Mouse (Mus musculus): ENCODE measurements at regions not wholly inside any gene's neighbourhood (a gene's known extent, or its start where the extent isn't known, plus 50 kb on each side); places are given as distances from the start of the nearest gene placed in this dataset.

DNA sequence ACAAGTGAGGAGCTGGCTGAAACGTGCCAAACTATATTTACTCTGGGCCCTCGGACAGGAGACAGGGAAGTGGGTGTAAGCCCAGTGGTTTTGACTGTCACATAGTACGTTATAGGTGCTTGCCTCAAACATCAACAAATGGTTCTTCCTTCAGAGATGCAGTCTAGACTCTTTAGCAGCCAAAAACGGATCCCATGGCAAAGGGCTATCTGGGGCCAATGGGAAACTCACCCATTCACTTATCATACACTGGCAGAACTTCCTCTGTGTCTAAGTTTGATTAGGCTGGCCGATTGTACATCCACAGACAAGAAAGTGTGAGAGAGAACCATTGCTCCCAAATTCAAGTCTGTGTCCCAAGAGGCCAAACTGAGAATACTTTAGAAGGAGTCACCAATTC, 115.9 kb downstream of the Pja1 start:
- ATAC-seq (replicated peaks; ENCODE audit: poor library complexity, severe bottlenecking) = no peak

DNA sequence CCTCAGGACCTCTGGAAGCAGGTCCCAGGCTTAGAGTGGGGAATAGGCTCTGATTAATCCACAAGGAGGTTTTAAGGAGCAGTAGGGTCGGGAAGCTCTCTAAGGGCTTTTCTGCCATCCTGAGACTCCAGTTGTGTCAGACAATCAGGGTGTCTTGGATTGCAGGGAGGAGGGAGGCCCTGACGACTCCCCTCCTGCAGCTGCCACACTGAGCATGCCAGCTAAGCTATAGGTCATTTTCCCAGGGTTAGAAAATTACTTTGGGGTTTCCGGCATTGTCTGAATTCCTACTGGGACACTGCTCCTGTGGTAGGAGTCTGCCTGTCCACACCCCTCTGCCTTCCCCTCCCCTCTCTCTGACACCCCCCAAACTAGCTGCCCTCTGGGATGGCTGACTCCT, 120.8 kb downstream of the Pja1 start:
- ATAC-seq (replicated peaks; ENCODE audit: poor library complexity, severe bottlenecking) = no peak

DNA sequence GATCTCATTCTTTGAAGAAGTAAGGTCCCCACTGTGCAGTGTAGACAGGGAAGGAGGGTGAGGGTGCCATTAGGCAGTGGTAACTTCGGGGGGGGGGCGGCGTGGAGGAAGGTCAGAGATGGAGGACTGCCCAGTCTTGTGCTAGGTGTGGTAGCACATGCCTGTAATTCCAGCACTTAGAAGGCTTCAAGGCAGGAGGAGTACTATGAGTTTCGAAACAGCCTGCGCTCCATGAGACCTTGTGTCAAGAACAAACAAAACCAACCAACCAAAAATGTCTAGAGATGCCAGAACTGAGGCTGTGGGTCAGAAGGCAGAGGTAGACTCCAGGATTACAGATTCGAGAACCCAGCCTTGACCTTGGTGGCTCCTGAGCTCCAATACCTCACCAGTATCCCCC, 130.8 kb downstream of the Pja1 start:
- ATAC-seq (replicated peaks; ENCODE audit: poor library complexity, severe bottlenecking) = no peak

DNA sequence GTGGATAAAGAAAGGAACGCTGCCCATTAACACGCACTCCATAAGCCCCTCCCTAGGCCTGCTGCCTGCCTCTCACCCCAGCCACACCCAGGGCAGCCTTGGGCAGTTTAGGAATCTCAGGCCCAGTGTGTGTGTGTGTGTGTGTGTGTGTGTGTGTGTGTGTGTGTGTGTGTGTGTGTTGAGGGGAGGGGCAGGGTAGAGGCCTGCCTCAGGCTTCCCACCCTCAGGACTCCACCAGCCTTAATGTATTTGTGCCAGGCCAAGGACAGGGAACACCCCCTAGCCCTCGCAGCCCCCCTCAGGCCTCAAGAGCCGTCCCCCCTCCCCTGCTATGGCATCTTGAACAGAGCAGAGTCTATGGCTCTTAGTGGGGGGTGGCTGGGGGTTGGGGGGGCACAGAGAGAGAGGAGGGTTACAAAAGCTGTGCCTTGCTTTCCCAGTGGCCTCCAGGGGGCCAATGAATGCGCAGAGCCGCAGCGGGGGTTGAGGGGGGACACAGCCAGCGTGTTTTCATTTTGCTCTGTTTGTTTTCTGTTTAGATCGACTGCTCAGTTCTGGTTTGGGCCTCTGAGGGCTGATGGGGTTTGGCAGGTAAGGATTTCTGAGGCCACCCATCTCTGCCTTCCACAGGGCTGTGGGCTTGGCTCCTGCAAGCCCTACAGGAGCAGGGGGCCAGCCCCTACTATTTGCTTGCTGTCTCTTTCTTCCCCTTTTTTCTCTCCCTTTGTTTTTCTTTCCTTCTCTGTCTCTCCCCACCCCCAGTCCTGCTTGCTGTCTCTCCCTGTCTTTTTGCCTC, 131.8 kb downstream of the Pja1 start:
- ATAC-seq (replicated peaks; ENCODE audit: poor library complexity, severe bottlenecking) = no peak

DNA sequence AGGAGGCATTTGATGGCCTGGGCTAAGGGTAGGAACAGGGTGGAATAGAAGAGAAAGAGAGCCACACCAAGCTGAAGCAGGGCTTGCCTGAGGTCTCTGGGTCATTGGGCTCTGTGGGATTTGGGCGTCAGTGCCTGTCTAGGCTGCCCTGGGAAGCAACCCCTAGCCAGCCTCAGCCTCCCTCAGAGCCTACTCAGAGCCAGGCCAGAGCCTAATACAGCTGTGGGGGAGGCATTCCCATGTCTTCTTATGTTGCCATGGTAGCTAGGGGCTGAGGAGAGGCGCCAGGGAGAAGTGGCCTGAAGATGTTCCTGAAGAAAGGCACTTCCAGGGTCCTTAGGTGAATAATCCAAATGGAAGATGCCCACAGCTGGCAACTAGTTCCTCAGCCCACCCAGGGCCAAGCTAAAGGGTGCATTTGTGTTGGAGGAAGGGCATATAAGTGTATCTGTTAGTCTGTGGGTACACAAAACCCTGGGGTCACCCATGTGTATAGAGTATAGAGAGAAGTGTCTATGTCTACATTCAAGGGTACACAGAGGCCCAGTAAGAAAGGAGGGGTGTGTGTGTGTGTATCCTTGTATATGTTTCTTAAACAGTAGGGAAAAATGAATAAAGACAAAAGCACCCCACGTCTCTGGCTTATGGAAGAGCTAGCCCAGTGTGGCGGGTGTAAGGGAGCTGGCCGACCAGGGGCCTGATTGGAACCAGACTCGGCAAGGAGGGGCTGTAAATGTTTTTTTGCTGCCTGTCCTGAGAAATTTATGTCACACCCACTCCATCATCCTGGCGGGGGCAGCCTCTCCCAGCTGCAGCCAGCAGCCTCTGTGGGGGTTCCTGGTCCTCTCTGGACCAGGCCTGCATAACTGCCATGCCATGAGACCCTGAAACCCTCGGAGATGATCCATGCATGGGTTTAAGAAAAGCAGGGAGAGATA, 134.2 kb downstream of the Pja1 start:
- no peak for ATAC-seq (replicated peaks; ENCODE audit: poor library complexity, severe bottlenecking)

DNA sequence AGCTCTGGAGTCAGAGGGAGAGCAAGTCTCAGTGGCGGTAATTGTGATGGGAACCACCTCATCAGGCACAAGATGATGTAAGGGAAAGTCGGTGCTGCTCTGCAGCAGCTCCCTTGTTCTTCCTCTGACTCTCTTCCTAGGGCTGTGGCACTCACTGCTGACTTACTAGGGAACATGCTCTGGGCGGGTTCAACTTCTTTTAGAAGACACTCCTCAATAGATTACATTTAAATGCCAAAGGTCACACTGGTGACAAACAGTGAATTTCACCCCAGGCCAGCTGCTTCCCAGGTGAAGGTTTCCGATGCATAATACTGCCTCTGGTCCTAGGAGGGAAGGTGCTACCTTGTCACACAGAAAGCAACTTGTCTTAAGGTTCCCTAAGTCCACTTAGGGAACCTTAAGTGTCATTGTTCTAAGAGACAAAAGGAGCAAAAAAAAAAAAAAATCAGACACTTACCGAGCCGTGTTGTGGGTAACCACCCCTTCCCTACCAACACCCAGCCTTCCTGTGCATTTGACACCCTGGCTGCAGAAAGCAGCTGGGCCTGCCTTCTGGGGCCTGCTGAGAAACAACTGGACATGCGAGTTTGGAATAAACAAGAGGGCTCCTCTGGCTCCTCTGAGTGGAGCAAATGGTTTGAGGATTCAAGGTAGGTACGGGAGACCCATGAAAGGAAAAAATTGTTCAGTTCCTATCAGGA, 135.0 kb downstream of the Pja1 start:
- ATAC-seq (replicated peaks; ENCODE audit: poor library complexity, severe bottlenecking) = no peak

DNA sequence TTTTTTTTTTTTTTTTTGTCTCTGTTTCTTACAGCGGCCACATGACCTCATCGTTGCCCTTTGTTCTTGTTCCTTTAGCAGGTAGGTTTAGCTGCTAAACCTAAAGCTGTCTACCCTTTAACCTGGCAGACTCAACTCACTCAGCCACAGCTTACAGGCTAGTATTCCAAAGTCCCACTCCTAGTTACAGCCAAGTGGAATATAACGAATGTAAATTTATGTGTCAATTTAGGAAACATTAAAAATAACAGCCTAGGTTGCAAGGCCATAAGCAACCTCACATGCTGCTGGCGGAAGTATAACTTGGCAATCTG, 138.7 kb downstream of the Pja1 start:
- ATAC-seq (replicated peaks; ENCODE audit: poor library complexity, severe bottlenecking) = no peak

DNA sequence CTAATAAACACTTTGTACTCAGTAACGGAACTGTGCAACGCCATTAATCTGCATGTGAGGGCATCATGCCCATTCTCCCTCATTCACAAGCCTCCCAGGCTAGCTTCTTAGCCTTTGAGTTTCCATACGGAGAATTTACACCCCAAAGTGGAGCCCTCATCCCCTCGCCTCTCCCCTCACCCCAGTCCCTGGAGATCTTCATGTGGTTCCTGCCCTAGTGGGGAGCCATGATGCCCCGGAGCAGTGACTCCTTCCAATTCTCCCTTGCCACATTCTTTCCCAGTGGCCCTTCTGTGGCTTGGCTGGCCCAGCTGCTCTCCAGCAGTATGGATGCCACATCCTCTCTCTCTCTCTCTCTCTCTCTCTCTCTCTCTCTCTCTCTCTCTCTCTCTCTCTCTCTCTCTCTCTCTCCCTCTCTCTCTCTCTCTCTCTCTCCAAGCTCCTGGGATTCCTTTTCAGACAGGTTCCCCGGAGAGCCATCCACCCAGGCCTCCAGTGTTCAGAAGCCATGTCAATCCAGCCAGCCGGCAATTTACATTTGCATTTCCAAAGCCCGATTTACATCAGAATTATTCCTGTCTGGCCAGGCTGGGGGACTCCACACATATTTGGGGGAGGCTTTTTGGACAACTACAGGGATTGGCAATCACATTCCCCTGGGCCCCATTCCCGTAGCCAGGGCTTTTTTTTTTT, 139.2 kb downstream of the Pja1 start:
- no peak for ATAC-seq (replicated peaks; ENCODE audit: poor library complexity, severe bottlenecking)

DNA sequence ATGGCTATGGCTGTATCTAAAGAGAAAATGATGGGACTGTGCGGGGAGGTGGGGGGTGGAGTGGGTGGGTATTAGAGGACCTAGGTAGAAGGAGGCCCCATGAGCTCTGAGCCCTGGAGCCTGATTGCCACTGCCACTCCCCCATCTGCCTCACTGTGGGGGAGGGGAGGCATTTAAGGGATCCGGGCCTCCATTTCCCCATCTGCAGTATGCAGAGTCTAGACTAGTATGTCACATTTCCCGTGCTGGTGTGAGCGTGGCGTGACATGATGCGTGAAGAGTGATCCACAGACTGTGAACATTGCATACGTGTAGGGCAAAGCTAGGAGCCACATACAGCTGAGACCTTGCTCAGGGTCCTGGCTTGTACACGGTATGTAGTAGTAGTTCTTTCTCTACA, 140.7 kb downstream of the Pja1 start:
- ATAC-seq (replicated peaks; ENCODE audit: poor library complexity, severe bottlenecking) = no peak

DNA sequence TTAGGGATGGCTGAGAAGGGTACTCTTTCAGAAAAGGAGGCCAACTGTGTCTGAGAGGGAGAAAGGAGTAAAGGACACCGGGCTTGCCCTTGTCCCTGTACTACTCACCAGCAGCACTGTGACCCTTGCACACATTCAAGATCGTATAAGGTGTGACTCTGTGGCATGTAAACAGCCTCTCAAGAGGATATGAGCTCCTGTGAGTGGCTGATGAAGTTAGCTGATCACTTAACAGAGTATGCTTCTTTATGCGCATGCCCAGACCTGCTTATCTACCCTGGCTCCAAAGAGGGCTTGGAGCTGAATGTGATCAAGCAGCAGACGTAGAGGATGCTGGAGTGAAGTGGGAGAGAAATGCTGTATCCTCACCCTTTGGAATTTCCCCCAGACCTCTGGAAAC, 142.5 kb downstream of the Pja1 start:
- ATAC-seq (replicated peaks; ENCODE audit: poor library complexity, severe bottlenecking) = no peak

DNA sequence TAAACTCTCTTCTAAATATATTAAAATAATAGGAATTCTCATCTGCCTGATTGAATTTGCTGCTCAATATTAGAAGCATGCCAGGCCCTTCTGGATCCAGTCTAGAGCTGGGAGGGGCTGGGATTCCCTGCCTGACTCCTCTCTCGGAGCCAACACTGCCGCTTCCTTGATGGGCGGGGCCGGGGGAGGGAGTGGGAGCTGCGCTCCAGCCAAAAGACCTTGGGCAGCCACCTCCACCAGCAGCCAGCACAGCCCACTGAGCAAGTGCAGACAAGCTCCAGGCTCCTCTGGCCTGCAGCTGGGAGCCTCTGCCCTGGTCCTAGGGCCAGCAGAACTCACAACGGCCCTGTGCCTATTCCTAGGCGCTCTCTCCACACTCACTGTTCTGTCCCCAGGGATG, 144.9 kb downstream of the Pja1 start:
- ATAC-seq (replicated peaks; ENCODE audit: poor library complexity, severe bottlenecking) = no peak

DNA sequence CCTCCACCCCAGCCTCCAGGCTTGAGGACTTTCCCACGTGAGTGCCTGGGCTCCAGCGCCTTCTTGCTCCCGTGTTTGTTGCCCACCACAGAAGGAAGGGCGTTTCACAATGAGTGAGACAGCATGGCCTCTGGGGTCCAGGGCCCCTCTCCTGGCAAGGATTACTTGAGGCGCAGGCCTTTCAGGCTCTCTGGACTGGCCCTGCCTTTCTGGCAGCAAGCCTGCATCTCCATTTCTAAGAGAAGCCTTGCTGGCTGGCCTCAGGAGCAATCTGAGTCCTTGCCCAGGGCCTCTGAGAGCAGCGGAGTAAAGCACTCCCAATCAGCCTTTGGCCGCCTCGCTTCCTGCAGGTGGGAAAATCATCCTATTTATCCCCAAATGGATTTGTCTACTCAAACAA, 145.6 kb downstream of the Pja1 start:
- no peak for ATAC-seq (replicated peaks; ENCODE audit: poor library complexity, severe bottlenecking)

DNA sequence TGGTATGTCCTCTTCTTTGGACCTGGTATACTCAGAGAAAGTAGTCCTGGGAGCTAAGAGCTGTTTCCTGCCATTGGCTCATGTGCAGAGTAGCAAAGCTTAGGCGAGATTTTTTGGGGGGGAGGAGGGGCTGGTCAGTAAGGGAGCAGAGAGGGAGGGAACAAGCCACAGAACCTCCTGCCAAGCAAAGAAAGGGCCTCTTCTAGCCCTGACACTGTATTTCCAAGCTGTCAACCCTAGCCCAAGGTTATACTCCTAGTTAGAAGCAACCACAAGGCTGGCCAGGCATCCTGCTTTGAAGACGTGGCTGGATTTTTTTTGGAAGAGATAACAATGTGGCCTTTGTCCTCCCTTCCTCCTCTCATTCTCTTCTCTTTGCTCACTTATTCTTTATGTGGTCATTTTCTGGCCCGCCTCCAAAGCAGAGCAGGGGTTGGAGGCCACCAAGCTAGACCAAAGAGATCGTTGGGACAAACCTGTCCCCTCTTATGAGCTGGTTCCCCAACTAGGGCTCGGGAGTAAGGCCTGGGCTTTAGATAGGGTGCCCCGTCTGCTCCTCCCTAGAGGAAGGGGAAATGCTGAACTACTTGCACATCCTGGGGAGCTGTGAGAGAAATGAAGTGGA, 146.4 kb downstream of the Pja1 start:
- ATAC-seq (replicated peaks; ENCODE audit: poor library complexity, severe bottlenecking) = no peak

DNA sequence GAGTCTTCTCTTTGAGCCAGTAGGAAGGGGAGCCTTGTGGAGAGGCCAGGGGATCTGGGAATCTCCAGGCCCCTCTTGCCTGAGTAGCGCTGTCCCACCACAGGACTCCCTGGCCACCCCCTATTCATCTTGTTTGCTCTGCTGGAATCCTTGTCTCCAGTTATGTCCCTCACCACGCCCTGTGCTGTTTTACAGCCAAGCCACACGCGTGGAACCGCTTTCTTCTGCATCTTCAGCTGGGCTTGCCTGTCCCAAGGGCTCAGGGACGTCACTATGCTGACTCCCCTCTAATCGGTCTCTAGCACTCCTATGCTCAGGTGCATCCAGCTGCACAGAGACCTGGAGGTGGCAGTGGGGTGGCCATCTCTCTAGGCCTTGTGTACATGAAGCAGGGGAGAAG, 151.3 kb downstream of the Pja1 start:
- ATAC-seq (replicated peaks; ENCODE audit: poor library complexity, severe bottlenecking) = no peak

DNA sequence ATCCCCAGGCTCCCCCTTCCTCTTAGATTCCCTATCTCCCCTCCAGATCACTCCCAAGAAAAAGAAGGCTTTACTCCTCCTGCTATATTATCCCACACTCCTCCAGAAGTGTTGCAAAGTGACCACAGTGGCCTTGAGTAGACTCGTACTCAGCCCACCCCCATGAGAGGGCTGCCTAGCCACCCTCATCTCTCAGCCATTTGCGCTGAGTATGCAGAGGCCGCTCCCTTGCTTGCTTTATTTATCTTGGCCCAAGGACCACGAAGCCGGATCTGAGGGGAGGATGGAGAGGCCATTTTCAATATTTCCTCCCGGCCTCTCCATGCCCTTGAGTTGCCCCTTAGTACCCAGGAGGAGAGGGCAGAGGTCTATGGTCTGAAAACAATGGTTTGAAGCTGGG, 151.9 kb downstream of the Pja1 start:
- no peak for ATAC-seq (replicated peaks; ENCODE audit: poor library complexity, severe bottlenecking)

DNA sequence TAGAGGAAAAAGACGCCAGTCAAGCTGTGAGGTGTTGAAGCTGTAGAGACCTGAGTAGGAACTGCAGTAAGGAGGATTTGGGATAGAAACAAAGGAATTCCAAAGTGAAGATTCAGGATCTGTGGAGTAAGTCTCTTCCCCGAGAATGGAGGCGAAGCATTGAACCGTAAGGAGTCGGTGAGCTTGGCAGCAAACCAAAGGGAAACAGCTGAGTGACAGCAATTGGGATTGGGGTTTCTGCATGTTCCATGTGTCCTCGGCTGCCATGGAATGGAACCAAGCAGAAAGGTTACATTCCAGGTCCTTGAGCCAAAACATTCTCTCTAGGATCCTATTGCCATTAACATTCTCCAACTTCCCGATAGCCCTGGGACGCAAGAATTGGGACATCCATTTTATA, 152.9 kb downstream of the Pja1 start:
- no peak for ATAC-seq (replicated peaks; ENCODE audit: poor library complexity, severe bottlenecking)

DNA sequence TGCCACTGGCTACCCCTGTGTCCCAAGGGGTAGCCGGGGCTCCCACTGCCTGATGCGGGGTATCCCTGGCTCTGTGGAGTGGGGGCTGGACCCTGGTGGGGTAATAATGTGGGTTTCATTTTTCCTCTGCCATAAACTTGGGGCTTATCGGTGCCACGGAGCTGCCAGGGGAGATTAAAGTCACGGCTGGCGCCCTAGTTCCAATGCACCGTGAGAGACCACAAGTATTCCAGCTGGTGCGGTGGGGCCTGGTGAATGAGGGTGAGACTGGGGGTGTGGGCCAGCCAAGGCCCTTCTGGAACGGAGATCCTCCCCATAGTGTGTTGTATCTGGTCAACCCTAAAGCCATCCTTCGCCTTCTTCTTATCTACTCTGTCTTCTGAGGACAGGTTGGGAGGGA, 153.3 kb downstream of the Pja1 start:
- no peak for ATAC-seq (replicated peaks; ENCODE audit: poor library complexity, severe bottlenecking)

DNA sequence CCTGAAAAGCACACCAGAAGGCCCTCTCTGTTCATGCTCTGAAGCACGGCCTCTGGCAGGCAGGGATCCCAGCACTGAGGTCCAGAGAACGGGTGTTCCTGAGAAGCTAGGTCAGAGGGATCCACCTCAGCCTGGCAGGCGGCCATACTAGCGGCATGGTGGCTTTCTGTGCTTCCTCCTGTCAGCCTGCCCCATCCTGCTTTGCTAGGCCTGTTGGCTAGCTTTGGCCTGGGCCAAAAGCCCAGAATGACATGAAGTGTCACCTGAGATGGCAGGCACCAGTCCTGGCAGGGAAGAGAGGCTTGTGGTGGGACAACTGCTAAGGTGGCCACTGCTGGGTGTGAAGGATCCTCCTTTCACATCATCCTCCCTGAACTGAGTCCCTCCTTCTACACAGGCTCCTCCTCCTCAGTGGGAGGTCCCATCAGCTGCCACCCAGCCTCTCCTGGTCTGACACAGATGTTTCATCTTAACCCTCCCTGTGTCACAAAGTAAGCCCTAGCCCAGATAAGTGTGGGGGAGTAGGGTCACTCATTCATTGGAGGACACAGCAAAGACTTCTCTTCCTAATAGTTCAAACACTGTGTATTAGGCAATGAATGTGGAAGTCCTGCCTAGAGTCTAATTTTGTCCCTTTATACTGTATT, 154.5 kb downstream of the Pja1 start:
- ATAC-seq (replicated peaks; ENCODE audit: poor library complexity, severe bottlenecking) = no peak; the same call in 1 of the 2 replicates

DNA sequence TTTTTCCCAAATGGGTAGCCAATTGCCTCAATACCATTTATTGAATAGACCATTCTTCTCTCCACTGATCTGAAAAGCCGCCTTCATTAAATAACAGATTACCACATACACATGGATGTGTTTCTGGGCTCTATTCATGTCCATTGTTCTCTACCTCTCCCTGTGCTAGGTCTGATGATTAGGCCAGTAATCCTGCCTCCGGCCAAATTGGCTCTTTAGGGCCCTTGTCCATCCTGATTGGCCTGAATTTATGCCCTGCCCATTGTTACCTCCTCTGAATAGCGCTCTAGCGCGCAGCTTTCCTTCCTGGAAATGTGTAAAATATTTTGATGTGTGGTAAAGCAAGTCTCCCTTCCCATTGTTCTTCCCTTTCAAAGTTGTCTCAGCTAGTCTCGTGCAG, 163.2 kb downstream of the Efnb1 start:
- no peak for ATAC-seq (replicated peaks; ENCODE audit: poor library complexity, severe bottlenecking)

DNA sequence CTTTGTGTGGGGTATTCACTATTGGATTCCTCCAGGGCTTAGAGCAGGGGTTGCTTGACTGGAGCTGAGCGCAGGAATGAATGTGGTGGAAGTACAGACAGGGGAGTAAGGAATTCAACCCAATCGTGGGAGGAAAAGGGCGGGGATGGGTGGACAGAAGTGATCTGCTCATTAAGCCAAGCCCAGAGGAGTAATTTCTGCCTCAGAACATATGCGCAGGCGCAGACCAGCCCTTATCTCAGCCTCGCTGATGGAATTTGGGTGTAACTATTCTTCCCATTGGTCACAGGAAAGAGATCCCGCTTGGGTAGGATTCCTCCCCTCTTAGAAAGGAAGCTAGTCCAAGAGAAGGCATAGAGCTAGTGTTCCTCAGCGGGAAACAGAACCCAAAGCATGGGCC, 158.8 kb downstream of the Efnb1 start:
- no peak for ATAC-seq (replicated peaks; ENCODE audit: poor library complexity, severe bottlenecking)
